Mouse (Mus musculus): ENCODE measurements around the gene Col27a1.

The Col27a1 gene

DNA sequence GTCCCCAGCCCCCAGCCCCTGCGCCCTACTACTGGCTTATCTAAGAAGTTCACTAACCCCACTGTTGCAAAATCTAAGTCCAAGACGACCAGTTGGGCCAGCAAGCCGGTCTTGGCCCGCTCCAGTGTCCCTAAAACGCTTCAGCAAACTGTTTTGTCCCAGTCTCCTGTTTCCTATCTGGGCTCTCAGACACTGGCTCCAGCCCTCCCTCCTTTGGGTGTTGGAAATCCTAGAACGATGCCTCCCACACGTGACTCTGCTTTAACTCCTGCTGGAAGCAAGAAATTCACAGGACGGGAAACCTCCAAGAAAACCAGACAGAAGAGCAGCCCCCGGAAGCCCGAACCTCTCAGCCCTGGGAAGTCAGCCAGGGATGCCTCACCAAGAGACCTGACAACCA lies 11.6 kb downstream of the Col27a1 start:
- DNase-seq (ENCODE audit: low spot score) = no peak

- DNase-seq (ENCODE audit: low spot score) = no peak
Observed at GRCm38 (mm10) chr4:63226164-63226882, 12.5 kb downstream of the Col27a1 start.

DNA sequence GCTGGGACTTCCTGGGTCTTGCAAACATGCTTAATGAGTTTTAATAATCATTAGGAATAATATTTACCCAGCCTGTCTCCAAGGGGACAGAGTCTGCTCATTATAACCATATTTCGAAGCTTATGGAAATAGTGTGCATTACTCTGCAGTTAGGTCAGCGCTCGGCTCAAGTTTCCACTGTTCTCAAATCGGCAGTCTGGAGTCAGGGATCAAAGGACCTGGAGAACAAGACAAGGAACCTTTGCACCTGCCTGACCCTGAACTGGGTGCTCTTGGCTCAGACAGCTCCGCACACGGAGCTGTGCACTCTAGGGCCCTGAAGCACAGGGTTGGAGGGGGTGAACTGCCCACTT lies 13.1 kb downstream of the Col27a1 start:
- DNase-seq (ENCODE audit: low spot score) = no peak

GRCm38 (mm10) chr4:63228943-63229342 lies 15.1 kb downstream of the Col27a1 start:
- no peak for DNase-seq (ENCODE audit: low spot score)

GRCm38 (mm10) chr4:63229991-63230581 lies 16.3 kb downstream of the Col27a1 start:
- DNase-seq (ENCODE audit: low spot score) = no peak

GRCm38 (mm10) chr4:63231121-63231520 lies 17.3 kb downstream of the Col27a1 start:
- no peak for DNase-seq (ENCODE audit: low spot score)

DNA sequence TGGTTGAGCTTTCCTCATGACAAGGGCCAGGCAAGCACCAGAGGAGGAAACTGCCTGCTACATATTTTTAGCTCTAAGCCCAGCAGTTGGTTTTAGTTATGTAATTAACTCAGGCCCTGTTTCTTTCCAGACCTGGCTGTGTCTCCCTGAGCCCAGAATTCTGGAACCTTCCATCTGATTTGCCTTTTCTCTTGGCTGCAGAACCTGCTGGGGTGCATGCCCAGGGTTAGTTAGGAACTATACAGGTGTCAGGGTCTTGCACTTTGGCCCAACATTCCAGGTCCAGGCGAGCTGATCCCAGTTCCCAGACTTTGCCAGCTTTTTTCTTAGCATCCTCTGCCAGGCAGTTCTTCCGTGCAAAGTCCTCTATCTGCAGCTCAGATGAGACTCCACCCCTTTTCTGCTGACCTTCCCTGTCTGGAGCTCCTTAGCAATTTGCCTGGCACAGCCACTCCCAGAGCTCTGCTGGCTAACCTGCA lies 18.8 kb downstream of the Col27a1 start:
- no peak for DNase-seq (ENCODE audit: low spot score)

DNA sequence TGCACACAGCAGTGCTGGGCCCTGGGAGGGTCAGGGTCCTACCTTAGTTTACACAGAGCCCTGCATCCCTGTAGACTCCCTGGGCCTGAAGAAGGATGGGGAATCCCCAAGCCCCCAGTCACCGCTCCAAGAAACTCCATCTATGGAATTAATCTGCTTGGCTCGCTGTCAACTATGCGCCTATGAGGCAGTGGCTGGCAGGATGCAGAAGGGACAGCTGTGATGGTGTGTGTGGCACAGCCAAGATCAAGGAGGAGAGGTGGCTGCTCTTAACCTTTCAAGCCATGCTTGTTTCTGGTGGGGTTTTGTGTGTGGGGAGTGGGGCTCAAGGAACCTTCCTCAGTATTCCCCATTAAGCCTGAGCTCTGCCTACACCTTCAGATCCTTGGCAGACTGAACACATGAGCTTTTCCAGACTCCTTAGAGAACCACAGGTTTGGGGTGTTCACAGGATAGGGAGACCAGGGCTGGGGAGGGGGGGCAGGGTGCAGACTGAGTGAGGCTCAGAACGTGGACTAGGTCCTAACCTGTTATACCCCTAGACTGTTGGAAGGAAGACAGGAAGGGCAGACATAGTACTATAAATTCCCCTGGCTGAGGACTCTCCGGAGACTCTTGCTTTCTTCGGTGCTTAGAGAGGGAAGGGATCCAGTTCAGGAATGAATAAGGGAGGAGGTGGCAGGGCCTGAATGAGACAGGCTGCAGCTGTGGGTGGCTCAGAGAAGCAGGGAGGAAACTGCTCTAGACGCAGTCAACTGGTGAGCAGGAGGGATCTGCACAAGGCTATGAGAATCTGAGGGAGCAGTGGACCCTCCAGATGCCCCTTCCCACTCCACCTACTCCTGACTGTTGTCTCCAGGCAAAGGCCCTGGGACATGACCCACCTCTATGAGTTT lies 20.0 kb downstream of the Col27a1 start:
- DNase-seq (ENCODE audit: low spot score) = no peak

DNA sequence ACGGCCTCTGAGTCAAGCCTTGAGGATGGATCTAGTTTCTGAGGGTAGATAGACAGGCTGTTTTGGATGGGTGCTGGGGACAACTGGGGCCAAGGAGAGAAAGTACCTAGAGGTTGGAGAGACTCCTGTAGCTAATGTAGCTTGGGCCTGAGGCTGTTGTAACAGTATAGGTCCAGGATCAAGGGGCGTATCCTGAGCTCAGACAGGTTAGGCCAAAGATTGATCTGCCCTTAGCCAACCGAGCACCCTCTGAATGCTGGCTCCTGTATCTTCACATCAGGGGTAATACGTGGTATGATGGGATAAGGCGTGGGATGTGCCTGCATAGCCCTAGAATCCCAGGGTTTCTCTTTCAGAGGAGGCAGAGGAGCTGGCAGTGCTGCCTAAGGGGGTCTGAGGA lies 21.0 kb downstream of the Col27a1 start:
- no peak for DNase-seq (ENCODE audit: low spot score)

- no peak for DNase-seq (ENCODE audit: low spot score)
Observed at GRCm38 (mm10) chr4:63236235-63236634, 22.4 kb downstream of the Col27a1 start.

DNA sequence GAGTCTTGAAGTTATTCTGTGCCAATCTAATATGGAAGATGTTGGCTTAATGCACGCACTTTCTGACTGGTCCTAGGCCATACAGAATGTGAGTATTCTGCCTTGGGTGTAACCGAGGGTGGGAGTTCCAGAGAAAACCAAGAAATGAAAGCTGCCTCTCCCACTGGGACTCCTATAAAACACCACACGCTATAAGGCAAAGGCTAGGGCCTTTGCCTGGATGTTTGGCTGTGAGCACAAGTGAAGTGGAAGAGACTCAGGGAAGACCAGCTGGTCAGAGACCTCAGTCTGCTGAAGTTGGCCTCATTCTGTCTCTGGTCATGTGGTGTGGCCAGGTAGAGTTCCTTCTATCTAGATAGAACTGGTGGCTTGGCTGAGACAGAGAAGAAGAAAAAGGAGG lies 23.4 kb downstream of the Col27a1 start:
- no peak for DNase-seq (ENCODE audit: low spot score)

GRCm38 (mm10) chr4:63238141-63238540 lies 24.3 kb downstream of the Col27a1 start:
- DNase-seq (ENCODE audit: low spot score) = no peak

DNA sequence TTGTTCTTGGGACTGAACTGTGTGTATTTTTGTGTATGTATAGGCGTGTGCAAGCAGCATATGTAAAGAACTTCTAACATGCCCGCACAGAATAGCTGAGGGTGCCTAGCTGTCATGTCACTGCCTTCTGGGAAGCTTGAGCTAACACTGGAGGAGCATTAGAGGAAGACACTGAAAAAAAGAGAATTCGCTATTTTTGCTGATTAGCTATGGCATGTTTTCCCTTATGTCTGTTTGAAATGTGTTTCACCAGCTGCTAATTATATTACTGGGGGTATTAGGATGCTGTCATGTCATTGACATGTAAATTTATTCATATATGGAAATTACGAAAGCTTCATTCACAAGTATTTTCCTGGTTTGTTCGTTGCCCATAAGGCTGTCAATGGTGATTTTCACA lies 24.9 kb downstream of the Col27a1 start:
- DNase-seq (ENCODE audit: low spot score) = no peak

GRCm38 (mm10) chr4:63241031-63241430 lies 27.2 kb downstream of the Col27a1 start:
- no peak for DNase-seq (ENCODE audit: low spot score)

GRCm38 (mm10) chr4:63247991-63248390 lies 34.2 kb downstream of the Col27a1 start:
- DNase-seq (ENCODE audit: low spot score) = no peak

DNA sequence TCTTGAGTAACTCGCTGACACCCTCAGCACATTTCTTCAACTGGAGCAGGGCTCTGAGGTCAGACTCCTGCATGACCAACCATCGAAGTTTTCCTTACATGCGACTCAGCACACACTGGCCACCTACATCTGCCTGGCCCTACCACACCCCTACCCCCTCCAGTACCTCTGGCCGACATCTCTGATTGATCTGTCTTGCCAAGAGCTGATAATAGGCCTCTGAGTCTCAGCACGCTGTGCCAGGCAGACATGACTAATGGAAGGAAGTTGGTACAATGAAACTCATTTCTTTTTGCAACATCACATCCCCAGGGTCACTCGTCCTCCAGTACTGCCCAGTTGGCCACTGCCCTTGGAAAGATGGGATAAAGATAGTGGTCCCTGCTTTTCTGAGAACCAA lies 35.1 kb downstream of the Col27a1 start:
- no peak for DNase-seq (ENCODE audit: low spot score)

DNA sequence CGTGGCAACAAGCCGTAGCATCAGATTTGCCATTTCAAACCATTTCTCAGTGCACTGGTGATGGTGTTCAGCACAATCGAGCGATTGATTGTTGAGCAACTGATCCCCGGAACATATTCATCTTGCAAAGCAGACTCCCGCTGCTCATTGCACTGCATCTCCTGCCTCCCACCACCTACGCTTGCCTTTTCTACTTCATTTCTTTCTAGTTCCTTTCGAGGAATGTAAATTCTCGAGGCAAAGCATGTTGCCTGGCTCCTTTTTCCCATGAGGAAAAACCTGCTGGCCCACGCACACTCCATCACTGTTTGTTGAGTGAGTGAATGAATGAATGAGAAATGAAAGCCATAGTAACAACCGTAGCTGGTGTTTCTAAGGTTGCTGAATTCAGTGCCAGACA lies 38.0 kb downstream of the Col27a1 start:
- DNase-seq (ENCODE audit: low spot score) = no peak

DNA sequence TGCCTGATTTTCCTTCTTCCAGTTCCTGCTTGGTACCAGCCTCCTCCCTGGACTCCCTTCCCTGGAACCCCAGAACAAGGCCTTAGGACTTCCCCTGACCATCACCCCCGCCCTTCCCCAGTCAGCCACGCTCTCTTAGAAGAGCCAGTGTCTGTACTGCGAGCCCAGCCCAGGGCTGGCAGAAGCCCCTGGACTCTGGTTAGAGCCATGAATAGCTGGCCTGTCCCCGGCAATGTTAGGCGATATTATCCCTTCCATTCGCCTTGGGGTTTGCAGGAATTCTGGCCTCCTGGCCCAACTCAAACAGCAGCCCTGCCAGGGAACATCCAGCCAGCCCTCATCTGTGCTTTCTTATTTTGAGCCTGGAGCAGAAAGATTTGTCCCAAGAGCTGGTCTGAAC lies 39.9 kb downstream of the Col27a1 start:
- no peak for DNase-seq (ENCODE audit: low spot score)

- DNase-seq (ENCODE audit: low spot score) = no peak
Observed at GRCm38 (mm10) chr4:63254151-63254550, 40.3 kb downstream of the Col27a1 start.

DNA sequence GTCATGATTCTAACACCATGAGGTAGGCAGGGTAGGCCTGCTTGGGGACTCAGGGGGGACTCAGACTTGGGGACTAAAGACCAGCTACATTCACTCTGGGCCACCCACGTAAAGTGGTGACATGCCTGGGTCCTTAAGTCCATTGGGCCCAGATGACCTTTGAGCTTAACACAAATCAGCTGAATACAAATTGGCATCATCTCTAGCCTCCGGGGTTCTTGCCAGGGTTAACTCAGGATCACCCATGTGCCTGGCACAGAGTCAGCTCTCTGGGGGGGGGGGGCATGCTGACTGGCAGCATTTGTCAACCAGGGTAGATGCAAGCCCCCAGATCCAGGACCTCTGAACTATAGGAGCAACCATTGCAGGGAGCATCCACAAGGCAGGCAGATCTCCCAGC lies 42.6 kb downstream of the Col27a1 start:
- no peak for DNase-seq (ENCODE audit: low spot score)

DNA sequence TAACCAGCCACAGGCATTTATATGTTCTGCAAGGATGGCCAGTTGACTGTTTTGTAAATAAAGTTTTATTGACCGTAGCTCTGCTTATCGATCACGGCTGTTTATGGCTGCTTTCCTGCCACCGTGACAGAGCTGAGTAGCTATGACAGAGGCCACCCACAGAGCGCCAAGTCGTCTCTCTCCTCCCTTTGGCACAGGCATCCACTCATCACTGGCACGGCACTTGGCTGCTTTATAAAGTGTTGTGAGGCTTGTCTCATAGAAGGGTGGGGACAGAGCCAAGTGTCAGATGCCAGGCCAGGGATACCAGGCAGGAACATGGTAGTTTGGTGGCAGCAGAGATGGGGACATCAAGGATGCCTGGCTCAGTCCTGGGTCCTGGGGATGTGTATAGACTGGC lies 43.5 kb downstream of the Col27a1 start:
- DNase-seq (ENCODE audit: low spot score) = no peak

DNA sequence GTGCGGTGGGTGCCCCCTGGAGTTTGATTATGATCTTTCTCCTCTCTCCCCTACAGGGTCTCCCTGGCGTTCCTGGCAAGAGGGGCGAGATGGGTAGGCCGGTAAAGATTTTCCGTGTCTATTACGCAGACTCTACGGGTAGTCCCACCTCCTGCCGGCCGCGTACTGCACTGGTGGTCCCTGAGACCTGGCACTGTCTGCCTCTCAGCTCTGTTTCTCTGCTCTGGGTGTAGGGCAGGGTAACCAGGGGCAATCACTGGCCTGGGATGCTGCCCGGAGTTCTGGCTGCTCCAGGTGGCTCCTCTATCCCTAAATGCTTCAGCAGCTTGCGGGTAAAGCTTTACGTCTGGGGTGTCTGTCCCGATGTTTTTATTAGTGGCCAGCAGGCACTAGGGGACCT lies 44.3 kb downstream of the Col27a1 start:
- no peak for DNase-seq (ENCODE audit: low spot score)

DNA sequence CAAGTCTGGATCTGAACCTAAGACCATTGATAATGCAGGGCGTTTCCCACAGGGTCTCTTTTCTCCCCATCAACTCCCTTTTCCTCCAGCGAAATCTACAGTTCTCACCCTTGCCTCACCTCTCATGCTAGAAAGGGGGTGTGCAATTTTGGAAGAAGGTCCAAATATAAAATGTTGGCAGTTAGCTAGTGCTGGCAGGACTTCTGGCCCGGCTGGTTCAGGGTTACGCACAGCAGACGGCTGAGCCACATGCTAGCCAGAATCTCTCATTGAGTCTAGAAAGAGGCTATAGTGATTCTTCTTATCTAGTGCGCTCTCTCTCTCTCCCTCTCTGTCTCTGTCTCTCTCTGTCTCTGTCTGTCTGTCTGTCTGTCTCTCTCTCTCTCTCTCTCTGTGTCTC lies 45.3 kb downstream of the Col27a1 start:
- no peak for DNase-seq (ENCODE audit: low spot score)
